Mouse (Mus musculus) C2C12 (cell line): ENCODE measurements around the gene Sult4a1.

ENCODE experiments used
- CTCF ChIP-seq: IDR thresholded peaks from one replicate; pipeline ENCODE4 v1.5.1; 2011; ENCODE audit not compliant: control insufficient read depth, insufficient read depth, insufficient read length
- MAX ChIP-seq: IDR thresholded peaks from one replicate; pipeline ENCODE4 v1.6.1; 2011; ENCODE audit warnings: mild to moderate bottlenecking, control low read depth

- TF ChIP-seq CTCF (no peak), MAX (no peak)
Measured at GRCm38 (mm10) chr15:84135472-84135871, 29.9 kb upstream of the Sult4a1 start.
